Mouse (Mus musculus): ENCODE data around the gene Nipa2.
"Not testable (repeated sequence)": the region's sequence is repeated elsewhere in the genome, so short reads cannot be mapped to it uniquely, and the experiment has no call there.

The Nipa2 gene

GRCm38 (mm10) chr7:55938341-55938740 lies 23.9 kb downstream of the Nipa2 start:
- no peak for DNase-seq (ENCODE audit: low spot score)

GRCm38 (mm10) chr7:55935025-55935424 lies 27.3 kb downstream of the Nipa2 start:
- no peak for DNase-seq (ENCODE audit: low spot score)

GRCm38 (mm10) chr7:55928649-55929048 lies 33.6 kb downstream of the Nipa2 start:
- DNase-seq (ENCODE audit: low spot score), result no peak

- DNase-seq (ENCODE audit: low spot score), result no peak
Measured at GRCm38 (mm10) chr7:55927262-55927661, 35.0 kb downstream of the Nipa2 start.

- DNase-seq (ENCODE audit: low spot score), result not testable (repeated sequence)
Measured at GRCm38 (mm10) chr7:55918365-55918764, 43.9 kb downstream of the Nipa2 start.

GRCm38 (mm10) chr7:55912118-55912517 lies 50.2 kb downstream of the Nipa2 start:
- DNase-seq (ENCODE audit: low spot score), result no peak

GRCm38 (mm10) chr7:55911371-55911770 lies 50.9 kb downstream of the Nipa2 start:
- DNase-seq (ENCODE audit: low spot score), result no peak

GRCm38 (mm10) chr7:55910356-55910755 lies 51.9 kb downstream of the Nipa2 start:
- no peak for DNase-seq (ENCODE audit: low spot score)

GRCm38 (mm10) chr7:55909519-55909918 lies 52.8 kb downstream of the Nipa2 start:
- DNase-seq (ENCODE audit: low spot score), result no peak

GRCm38 (mm10) chr7:55905449-55905848 lies 56.8 kb downstream of the Nipa2 start:
- no peak for DNase-seq (ENCODE audit: low spot score)

- DNase-seq (ENCODE audit: low spot score), result no peak
Measured at GRCm38 (mm10) chr7:55903766-55904165, 58.5 kb downstream of the Nipa2 start.

- peak; percentile 28 for DNase-seq (ENCODE audit: low spot score)
Measured at GRCm38 (mm10) chr7:55891797-55892196, 70.5 kb downstream of the Nipa2 start.

- no peak for DNase-seq (ENCODE audit: low spot score)
Measured at GRCm38 (mm10) chr7:55890731-55891130, 71.5 kb downstream of the Nipa2 start.

- DNase-seq (ENCODE audit: low spot score), result peak; percentile 52
Measured at GRCm38 (mm10) chr7:55889996-55890395, 72.3 kb downstream of the Nipa2 start.

- DNase-seq (ENCODE audit: low spot score), result no peak
Measured at GRCm38 (mm10) chr7:55888603-55889002, 73.7 kb downstream of the Nipa2 start.
